Mouse (Mus musculus) embryonic facial prominence, embryonic 14.5 days (tissue): ENCODE data around the gene Fam118b. TPM values are rescaled to one million over a fixed set of nuclear protein-coding genes. Genes with fewer than 3 reads are reported as not detected.

Source experiments
- ATAC-seq: fragments of 200-750 bp; cut with Nextera tagmentation; 2 replicates; pipeline ENCODE4 v1.8.0; 2017; ENCODE audit warnings: low read depth, moderate number of reproducible peaks, moderate TSS enrichment
- DNase-seq: peaks from one replicate; pipeline ENCODE4 v3.0.0-alpha.2; 2015; ENCODE audit warnings: low spot score
- H3K27ac ChIP-seq: fragments of 300-500 bp; sonication (generic); replicated peaks from 2 replicates; pipeline ENCODE4 v1.5.1; 2014; ENCODE audit warnings: low read depth, mild to moderate bottlenecking, low read length, moderate library complexity
- H3K27me3 ChIP-seq: fragments of 300-500 bp; sonication (generic); replicated peaks from 2 replicates; pipeline ENCODE4 v1.6.1; 2014; ENCODE audit warnings: low read length; ENCODE audit not compliant: control insufficient read depth, insufficient read depth
- H3K36me3 ChIP-seq: fragments of 300-500 bp; sonication (generic); 2 replicates; pipeline ENCODE4 v1.6.1; 2014; ENCODE audit warnings: low read length, mixed read lengths; ENCODE audit not compliant: control insufficient read depth, insufficient read depth
- H3K4me1 ChIP-seq: fragments of 300-500 bp; sonication (generic); 2 replicates; pipeline ENCODE4 v1.6.1; 2014; ENCODE audit warnings: antibody characterized with exemption, low read length; ENCODE audit not compliant: control insufficient read depth, insufficient read depth
- H3K4me2 ChIP-seq: fragments of 300-500 bp; sonication (generic); 2 replicates; pipeline ENCODE4 v1.6.1; 2014; ENCODE audit warnings: low read depth, mild to moderate bottlenecking, low read length, moderate library complexity, mixed read lengths
- H3K4me3 ChIP-seq: fragments of 300-500 bp; sonication (generic); 2 replicates; pipeline ENCODE4 v1.5.1; 2014; ENCODE audit warnings: low read depth, mild to moderate bottlenecking, low read length
- H3K9ac ChIP-seq: fragments of 300-500 bp; sonication (generic); 2 replicates; pipeline ENCODE4 v1.6.1; 2014; ENCODE audit warnings: low read depth, mild to moderate bottlenecking, low read length, moderate library complexity, mixed read lengths
- H3K9me3 ChIP-seq: fragments of 300-500 bp; sonication (generic); 2 replicates; pipeline ENCODE4 v1.6.1; 2016; ENCODE audit warnings: low read length; ENCODE audit not compliant: control insufficient read depth
- WGBS: fragments of 180-500 bp; shearing (Covaris S2); extraction: QIAGEN DNeasy Blood & Tissue Kit; methylation state at CpG from one replicate; pipeline ENCODE4 v1.1.7; 2014; 5-methylcytosine and 5-hydroxymethylcytosine counted together
- polyA plus RNA-seq: library from polyadenylated mRNA; unstranded; fragments of >200 nt; fragmentation: Nextera tagmentation; extraction: Ambion mirVana; gene quantifications from 2 replicates; pipeline ENCODE4 v1.2.1, GENCODE M21; 2014

The Fam118b gene
- polyA plus RNA-seq, 1 experiment from 2014 or later: 37.3 TPM

- H3K9me3 ChIP-seq: no peaks in the 10 kb centered on the region
- DNase-seq (peak; percentile 84), ATAC-seq (peak; percentile 57; the same call in 1 of the 2 replicates)
- no peak overlapping the region for H3K4me3 ChIP-seq
- H3K36me3 ChIP-seq: no peaks in the 10 kb centered on the region
- no peak overlapping the region; the same call in 1 of the 2 replicates for H3K4me2 ChIP-seq
- no peaks in the 10 kb centered on the region for H3K27me3 ChIP-seq
- peak overlapping the region; percentile 75 for H3K27ac ChIP-seq
- peaks cover 9% of the 10 kb centered on the region for H3K4me1 ChIP-seq
- H3K9ac ChIP-seq: no peak overlapping the region
These were observed 18.1 kb downstream of the Fam118b start for GRCm38 (mm10) chr9:35249476-35249875.

DNA sequence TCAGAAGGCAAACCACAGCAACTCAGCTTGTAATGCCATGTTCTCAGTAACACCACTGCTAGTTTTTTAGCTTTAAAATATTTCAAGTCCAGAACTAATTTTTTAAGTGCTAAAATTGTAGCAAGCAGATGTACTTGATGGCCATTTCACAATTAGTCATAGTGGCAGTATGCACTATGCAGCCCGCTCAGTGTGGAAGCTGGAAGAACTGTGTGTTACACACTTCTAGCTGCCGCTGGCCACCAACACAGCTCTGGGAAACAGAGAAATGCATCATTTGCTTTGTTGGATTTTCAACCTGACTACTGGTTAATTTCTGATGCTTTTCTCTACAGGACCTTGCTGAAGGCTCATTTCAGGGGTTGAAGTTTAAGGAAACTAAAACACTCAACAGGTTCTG, 20.2 kb downstream of the Fam118b start:
- Histone ChIP-seq H3K27ac (no peak overlapping the region), H3K4me1 (peaks cover 9% of the 10 kb centered on the region), H3K36me3 (no peaks in the 10 kb centered on the region), H3K4me2 (no peak overlapping the region), H3K27me3 (no peaks in the 10 kb centered on the region), H3K9ac (no peak overlapping the region), H3K9me3 (no peaks in the 10 kb centered on the region), H3K4me3 (no peak overlapping the region)
- DNase-seq (no peak), ATAC-seq (no peak)
- 84% methylated on average over 2 of the region's 2 CpGs for WGBS

- peaks cover 6% of the 10 kb centered on the region; the same call in 1 of the 2 replicates for H3K36me3 ChIP-seq
- 100% methylated on average over 1 of the region's 1 CpGs for WGBS
- no peak overlapping the region for H3K27ac ChIP-seq
- DNase-seq (no peak), ATAC-seq (no peak)
- no peaks in the 10 kb centered on the region for H3K9me3 ChIP-seq
- 0 out of 2 replicates have a peak, but pooled peaks cover 4% of the 10 kb centered on the region for H3K4me1 ChIP-seq
- H3K27me3 ChIP-seq: no peaks in the 10 kb centered on the region
- no peak overlapping the region for H3K9ac ChIP-seq
- no peak overlapping the region for H3K4me2 ChIP-seq
- no peak overlapping the region for H3K4me3 ChIP-seq
These were observed 27.9 kb downstream of the Fam118b start for GRCm38 (mm10) chr9:35239734-35240133.

DNA sequence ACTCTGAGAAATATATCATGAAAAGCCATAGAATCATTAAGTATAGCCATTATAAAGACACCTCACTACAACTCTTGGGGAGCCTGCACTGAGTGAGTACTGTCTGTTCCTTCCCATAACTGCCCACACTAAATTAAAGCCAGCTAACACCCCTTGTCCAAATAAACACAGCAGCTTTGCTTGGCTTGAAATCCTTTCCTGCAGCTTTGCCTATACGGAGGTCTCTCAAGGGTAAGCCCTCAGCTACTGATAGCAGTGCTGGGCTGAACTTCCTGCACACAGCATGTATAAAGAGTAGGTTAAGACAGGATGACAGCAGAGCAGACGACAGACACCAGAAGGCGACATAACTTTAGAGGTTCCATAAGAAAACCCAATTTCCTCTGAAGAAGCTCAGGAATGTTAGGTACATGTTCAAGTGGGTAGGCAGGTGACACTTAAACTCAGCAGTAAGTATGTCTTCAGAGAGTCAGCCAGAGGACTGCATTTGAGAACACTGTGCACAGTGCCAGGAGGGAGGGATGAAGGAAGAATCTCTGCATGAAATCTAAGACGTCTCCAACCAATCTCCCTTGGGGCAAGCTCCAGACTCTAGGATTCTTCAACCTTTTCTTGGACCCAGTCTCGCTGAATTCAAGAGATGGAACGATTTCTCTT, 28.6 kb downstream of the Fam118b start:
- Histone ChIP-seq H3K27me3 (no peaks in the 10 kb centered on the region), H3K4me3 (no peak overlapping the region), H3K36me3 (peaks cover 13% of the 10 kb centered on the region; the same call in 1 of the 2 replicates), H3K9me3 (no peaks in the 10 kb centered on the region), H3K4me2 (no peak overlapping the region), H3K4me1 (0 out of 2 replicates have a peak, but pooled peaks cover 4% of the 10 kb centered on the region), H3K9ac (no peak overlapping the region), H3K27ac (no peak overlapping the region)
- DNase-seq: peak; percentile 23
- 0 out of 2 replicates have a peak, but pooled peaks have one; percentile 15 for ATAC-seq
- WGBS: 62% methylated on average over 6 of the region's 6 CpGs

DNA sequence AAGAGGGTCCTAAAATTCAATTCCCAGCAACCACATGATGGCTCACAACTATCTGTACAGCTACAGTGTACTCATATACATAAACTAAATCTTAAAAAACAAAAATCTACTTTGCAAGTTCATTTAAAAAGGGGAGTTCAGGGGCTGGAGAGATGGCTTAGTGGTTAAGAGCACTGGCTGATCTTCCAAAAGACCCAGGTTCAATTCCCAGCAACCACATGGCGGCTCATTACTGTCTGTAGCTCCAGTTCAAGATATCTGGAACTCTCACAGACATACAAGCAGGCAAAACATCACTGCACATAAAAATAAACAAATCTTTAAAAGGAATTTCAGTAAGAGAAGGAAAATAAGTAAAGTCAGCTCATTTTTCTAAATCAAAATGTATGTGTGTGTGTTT, 29.2 kb downstream of the Fam118b start:
- H3K4me1 ChIP-seq: 0 out of 2 replicates have a peak, but pooled peaks cover 4% of the 10 kb centered on the region
- H3K36me3 ChIP-seq: peaks cover 19% of the 10 kb centered on the region; the same call in 1 of the 2 replicates
- no peak overlapping the region for H3K27ac ChIP-seq
- no peak overlapping the region for H3K9ac ChIP-seq
- H3K4me2 ChIP-seq: no peak overlapping the region
- DNase-seq (no peak), ATAC-seq (no peak)
- H3K4me3 ChIP-seq: no peak overlapping the region
- 86% methylated on average over 1 of the region's 1 CpGs for WGBS
- H3K27me3 ChIP-seq: no peaks in the 10 kb centered on the region
- H3K9me3 ChIP-seq: no peaks in the 10 kb centered on the region

- H3K27me3 ChIP-seq: no peaks in the 10 kb centered on the region
- H3K27ac ChIP-seq: no peak overlapping the region
- DNase-seq (no peak), ATAC-seq (no peak)
- H3K4me1 ChIP-seq: 0 out of 2 replicates have a peak, but pooled peaks cover 4% of the 10 kb centered on the region
- peaks cover 31% of the 10 kb centered on the region; the same call in 1 of the 2 replicates for H3K36me3 ChIP-seq
- H3K9me3 ChIP-seq: no peaks in the 10 kb centered on the region
- H3K4me2 ChIP-seq: no peak overlapping the region
- H3K4me3 ChIP-seq: no peak overlapping the region
- whole genome bisulfite sequencing: 50% methylated on average over 3 of the region's 3 CpGs
- H3K9ac ChIP-seq: no peak overlapping the region
These were observed 31.6 kb downstream of the Fam118b start for GRCm38 (mm10) chr9:35235996-35236395.

DNA sequence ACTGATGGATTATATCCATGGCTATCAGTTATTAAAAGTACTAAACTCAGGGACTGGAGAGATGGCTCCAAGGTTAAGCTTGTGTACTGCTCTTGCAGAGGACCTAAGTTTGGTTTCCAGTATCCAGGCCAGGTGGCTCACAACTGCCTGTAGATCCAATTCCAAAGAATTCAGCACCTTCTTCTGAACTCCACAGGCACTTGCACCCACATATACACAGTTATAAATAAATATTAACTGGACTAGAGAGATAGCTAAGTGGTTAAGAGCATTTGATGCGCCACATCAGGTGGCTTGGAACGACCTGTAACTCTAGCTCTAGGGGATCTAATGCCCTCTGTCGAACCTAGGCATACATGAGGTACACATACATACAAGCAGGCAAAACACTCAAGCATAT, 38.9 kb downstream of the Fam118b start:
- Histone ChIP-seq H3K9me3 (no peaks in the 10 kb centered on the region), H3K9ac (no peak overlapping the region), H3K4me3 (no peak overlapping the region), H3K27me3 (no peaks in the 10 kb centered on the region), H3K36me3 (peaks cover 30% of the 10 kb centered on the region; the same call in 1 of the 2 replicates), H3K27ac (no peak overlapping the region), H3K4me1 (no peaks in the 10 kb centered on the region), H3K4me2 (no peak overlapping the region)
- ATAC-seq: no peak
- no peak for DNase-seq
- WGBS: 84% methylated on average over 3 of the region's 3 CpGs

DNA sequence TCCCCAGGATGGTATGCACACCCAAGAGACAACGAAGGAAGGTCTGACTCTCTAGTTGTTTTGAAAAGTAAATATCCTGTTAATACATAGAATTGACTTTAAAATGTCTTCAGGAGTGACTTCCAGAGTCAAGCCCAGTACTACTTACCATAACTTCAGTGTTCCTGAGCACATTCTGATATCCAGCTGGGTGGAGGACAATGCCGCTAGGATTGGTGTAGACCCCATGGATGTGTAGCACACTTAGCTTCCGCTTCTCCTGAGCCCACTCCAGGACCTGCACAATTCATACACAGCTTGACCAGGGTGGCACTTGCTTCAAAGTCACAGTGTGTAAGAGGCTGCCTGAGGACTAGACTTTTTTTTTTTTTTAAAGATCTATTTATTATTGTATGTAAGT, 44.1 kb downstream of the Fam118b start:
- Histone ChIP-seq H3K4me3 (no peak overlapping the region), H3K4me1 (no peaks in the 10 kb centered on the region), H3K27me3 (no peaks in the 10 kb centered on the region), H3K27ac (no peak overlapping the region), H3K9me3 (no peaks in the 10 kb centered on the region), H3K36me3 (peaks cover 57% of the 10 kb centered on the region), H3K9ac (no peak overlapping the region), H3K4me2 (no peak overlapping the region)
- 93% methylated on average over 3 of the region's 3 CpGs for WGBS
- ATAC-seq (no peak), DNase-seq (no peak)

- Histone ChIP-seq H3K27ac (no peak overlapping the region), H3K27me3 (no peaks in the 10 kb centered on the region), H3K4me1 (no peaks in the 10 kb centered on the region), H3K36me3 (peaks cover 89% of the 10 kb centered on the region), H3K4me3 (no peak overlapping the region), H3K9me3 (no peaks in the 10 kb centered on the region), H3K4me2 (no peak overlapping the region), H3K9ac (no peak overlapping the region)
- ATAC-seq (no peak), DNase-seq (no peak)
- WGBS: 74% methylated on average over 1 of the region's 1 CpGs
These were observed 49.6 kb downstream of the Fam118b start for GRCm38 (mm10) chr9:35217963-35218362.
